Mouse (Mus musculus) layer of hippocampus, adult 2 months (tissue): ENCODE results near the gene Med7. TPM values are rescaled to one million over a fixed set of nuclear protein-coding genes. Genes with fewer than 3 reads are reported as not detected.
"Not testable (repeated sequence)": the region's sequence is repeated elsewhere in the genome, so short reads cannot be mapped to it uniquely, and the experiment has no call there.

Source experiments
- DNase-seq, 2 experiments: peaks; one replicate each; pipeline ENCODE4 v3.0.0; 2022; ENCODE audit warnings: low spot score in 2 of 2
- H3K27ac ChIP-seq: fragments of 200-600 bp; 2 replicates; pipeline ENCODE4 v1.8.1; 2022
- H3K4me3 ChIP-seq: fragments of 200-600 bp; 2 replicates; pipeline ENCODE4 v1.8.1; 2022; ENCODE audit warnings: mild to moderate bottlenecking
- CTCF ChIP-seq: fragments of 200-600 bp; conservative IDR thresholded peaks from 2 replicates; pipeline ENCODE4 v1.8.1; 2022; ENCODE audit warnings: antibody characterized with exemption, mild to moderate bottlenecking, moderate library complexity
- total RNA-seq, 2 experiments: library from RNA; stranded (reverse); gene quantifications; 2 replicates each; pipeline ENCODE4 v1.2.3; 2021

Gene Med7
- total RNA-seq, 2 experiments from 2014 or later: 34.4 to 36.1 TPM

GRCm38 (mm10) chr11:46398933-46399383 lies 37.8 kb upstream of the Med7 start:
- Histone ChIP-seq H3K27ac (no peak overlapping the region), H3K4me3 (no peak overlapping the region)
- DNase-seq: no peak
- TF ChIP-seq CTCF: no peak

DNA sequence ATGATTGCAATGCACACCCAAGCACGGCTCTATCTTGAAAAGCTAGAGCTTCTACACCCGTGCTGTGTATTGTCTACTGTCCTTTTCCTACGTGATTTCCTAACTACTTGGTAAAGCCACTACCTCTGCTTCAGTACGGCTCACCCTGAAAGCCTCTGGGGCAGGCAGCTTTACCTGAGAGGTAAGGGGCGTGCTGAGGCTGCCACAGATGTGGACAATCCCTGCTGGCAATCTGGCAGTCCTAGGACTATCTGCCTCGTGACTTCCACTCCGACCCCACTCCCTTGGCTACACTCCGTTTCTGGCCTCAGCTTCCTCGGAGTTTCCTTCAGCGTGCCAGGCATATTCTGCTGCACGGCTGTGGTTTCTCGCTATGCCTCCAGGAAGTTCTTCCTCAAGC lies 35.2 kb upstream of the Med7 start:
- DNase-seq: no peak
- TF ChIP-seq CTCF: no peak
- H3K4me3 ChIP-seq: no peak overlapping the region
- H3K27ac ChIP-seq: no peak overlapping the region

DNA sequence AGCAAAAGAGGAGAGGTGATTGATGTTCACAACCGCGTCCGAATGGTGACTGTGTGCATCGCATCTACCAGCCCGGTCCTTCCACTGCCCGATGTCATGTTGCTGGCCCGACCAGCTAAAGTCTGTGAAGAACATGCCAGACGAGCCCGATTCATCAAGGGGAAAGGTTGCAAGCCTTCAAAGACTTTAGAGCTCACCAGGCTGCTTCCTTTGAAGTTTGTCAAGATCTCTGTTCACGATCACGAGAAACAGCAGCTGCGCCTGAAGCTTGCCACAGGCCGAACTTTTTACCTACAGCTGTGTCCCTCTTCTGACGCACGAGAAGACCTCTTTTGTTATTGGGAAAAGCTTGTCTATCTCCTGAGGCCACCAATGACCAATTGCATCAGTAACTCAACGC lies 31.7 kb upstream of the Med7 start:
- Histone ChIP-seq H3K4me3 (no peak overlapping the region), H3K27ac (no peak overlapping the region)
- TF ChIP-seq CTCF: no peak
- no peak for DNase-seq

- no peak overlapping the region for H3K27ac ChIP-seq
- DNase-seq: no peak
- no peak overlapping the region for H3K4me3 ChIP-seq
- TF ChIP-seq CTCF: no peak
Observed at GRCm38 (mm10) chr11:46406721-46407120, 30.0 kb upstream of the Med7 start.

- no peak overlapping the region for H3K27ac ChIP-seq
- no peak for TF ChIP-seq CTCF
- H3K4me3 ChIP-seq: no peak overlapping the region
- DNase-seq: no peak
Observed at GRCm38 (mm10) chr11:46410018-46410563, 26.6 kb upstream of the Med7 start.

DNA sequence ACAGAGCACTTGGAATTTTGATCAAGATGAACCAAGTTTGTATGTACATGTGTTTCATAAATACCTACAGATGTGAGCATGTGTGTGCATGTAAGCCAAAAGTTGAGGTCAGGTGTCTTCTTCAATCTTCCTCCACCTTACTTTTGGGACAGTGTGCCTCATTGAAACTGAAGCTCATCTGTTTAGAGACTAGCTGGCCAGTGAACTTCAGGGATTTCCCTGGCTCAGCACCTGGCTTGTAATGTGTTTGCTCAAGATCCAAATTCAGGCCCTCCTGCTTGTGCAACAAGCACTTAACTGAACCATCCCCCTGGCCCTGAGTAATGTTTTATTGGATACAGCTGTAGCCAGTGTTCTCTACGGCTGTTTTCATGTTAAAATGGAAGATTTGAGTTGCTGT lies 18.3 kb upstream of the Med7 start:
- no peak for TF ChIP-seq CTCF
- H3K27ac ChIP-seq: no peak overlapping the region
- no peak for DNase-seq

DNA sequence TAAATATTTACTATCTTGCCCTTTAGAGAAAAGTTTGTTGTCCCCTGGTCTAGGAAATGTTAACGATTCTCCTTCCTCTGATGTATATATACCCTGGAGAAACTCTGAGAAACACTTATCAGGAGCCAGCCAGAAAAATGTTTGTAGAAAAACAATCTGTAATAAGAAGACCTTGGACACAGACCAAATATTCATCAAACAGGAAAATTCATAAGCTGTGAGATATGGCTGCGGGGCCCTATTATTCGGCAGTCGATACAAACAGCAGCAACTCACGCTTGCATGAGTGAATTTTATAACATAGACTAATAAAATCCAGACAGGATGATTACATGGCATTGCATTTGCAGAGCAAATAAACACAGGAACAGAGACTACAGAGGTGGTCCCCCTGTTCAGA lies 17.9 kb upstream of the Med7 start:
- no peak overlapping the region for H3K4me3 ChIP-seq
- no peak overlapping the region for H3K27ac ChIP-seq
- DNase-seq: no peak
- no peak for TF ChIP-seq CTCF

More for the DNA sequence above, 18.3 kb upstream of the Med7 start:
- no peak overlapping the region for H3K4me3 ChIP-seq

GRCm38 (mm10) chr11:46421086-46421888 lies 15.4 kb upstream of the Med7 start:
- TF ChIP-seq CTCF: no peak
- no peak for DNase-seq
- H3K27ac ChIP-seq: no peak overlapping the region

DNA sequence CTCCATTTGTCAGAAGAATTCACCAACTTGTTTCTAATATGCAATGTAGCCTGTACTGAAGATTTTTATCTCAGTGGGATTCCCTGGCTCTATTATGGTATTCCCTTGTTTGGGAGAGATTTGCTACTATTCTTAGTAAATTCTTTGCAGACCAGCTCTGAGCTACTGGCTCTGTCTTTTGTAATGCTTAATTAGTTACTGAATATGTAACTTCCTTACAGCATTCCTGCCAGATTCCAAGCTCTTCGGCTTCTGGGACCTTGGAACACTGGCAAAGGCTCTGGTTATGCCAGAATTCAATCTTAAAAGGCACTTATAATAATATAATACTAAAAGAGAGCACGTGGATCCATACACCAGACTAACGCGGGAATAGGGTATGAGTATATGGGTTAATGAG lies 8.6 kb upstream of the Med7 start:
- H3K4me3 ChIP-seq, H3K27ac ChIP-seq: not testable (repeated sequence)

More at GRCm38 (mm10) chr11:46421086-46421888, 15.4 kb upstream of the Med7 start:
- H3K4me3 ChIP-seq: no peak overlapping the region

DNA sequence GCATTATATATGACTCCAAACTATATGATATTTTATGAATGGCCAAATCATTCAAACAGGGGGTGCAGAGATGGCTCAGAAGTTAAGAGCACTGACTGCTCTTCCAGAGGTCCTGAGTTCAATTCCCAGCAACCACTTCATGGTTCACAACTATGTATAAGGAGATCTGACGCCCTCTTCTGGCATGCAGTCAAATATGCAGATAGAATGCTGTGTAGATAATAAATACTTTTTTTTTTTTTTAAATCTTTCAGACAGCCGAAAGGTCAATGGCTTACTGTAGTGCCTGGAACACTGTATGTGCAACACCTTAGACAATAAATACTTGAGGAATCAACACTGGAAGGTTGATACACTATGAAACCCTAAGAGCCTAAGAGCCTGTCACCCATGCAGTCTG lies 6.6 kb upstream of the Med7 start:
- peak overlapping the region; percentile 82; the same call in 1 of the 2 replicates for H3K27ac ChIP-seq
- no peak for DNase-seq

More for the DNA sequence above, 8.6 kb upstream of the Med7 start:
- not testable (repeated sequence) for DNase-seq

DNA sequence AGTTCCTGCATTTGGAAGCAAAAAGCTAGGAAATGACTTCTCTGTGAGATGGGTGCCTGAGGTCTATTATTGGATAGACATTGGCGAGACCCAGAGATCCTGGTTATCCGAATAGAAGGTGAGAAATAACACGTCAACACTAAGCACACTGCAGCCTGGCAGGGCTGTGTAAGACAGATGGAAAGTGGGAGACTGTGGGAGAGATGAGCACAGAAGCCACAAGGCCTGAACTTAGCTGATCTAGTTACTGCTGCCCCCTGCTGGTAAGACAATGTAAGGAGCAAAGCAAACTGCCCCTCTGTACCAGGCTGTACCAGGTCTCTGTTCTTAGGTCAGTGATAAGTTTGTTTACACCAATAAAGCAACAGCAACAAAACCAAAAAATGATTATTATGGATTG lies 5.6 kb upstream of the Med7 start:
- TF ChIP-seq CTCF: peak; percentile 94
- DNase-seq: peak; percentile 88 to 89
- Histone ChIP-seq H3K4me3 (no peak overlapping the region), H3K27ac (peak overlapping the region; percentile 82)

More for the DNA sequence above, 6.6 kb upstream of the Med7 start:
- no peak for TF ChIP-seq CTCF
- no peak overlapping the region for H3K4me3 ChIP-seq

DNA sequence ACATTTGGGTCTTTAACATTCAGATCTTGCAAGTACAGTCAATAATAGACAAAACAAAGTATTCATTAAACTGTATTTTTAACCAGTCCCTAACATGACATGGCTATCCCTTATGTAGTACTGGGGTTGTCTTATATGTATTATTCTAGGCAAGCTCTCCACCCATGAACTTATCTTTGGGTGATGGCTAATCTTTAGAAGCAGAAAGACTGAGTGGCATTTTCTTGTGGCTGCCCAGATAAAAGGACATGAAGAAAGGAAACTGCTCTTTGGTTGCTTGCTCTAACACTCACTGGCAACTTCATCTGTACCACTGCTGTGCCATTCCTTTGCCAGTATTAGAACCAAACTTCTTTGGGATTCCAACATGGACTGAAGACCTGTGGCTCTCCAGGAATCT lies 1.4 kb upstream of the Med7 start:
- Histone ChIP-seq H3K4me3 (no peak overlapping the region), H3K27ac (no peak overlapping the region)
- no peak for TF ChIP-seq CTCF
- DNase-seq: no peak

- TF ChIP-seq CTCF: no peak
- Histone ChIP-seq H3K4me3 (peak overlapping the region; percentile 92), H3K27ac (peak overlapping the region; percentile 96)
- DNase-seq: no peak
Observed at GRCm38 (mm10) chr11:46437459-46438000, 805 bp downstream of the Med7 start.
